Mouse (Mus musculus) CD4-positive, CD25-positive, alpha-beta regulatory T cell, adult 4 months (primary cell): Measurements from ENCODE around the gene Gli1. TPM values are rescaled to one million over a fixed set of nuclear protein-coding genes. Genes with fewer than 3 reads are reported as not detected.

Experiments used
- ATAC-seq: one replicate; pipeline ENCODE4 v1.8.0; 2017
- polyA plus RNA-seq, 2 experiments: library from polyadenylated mRNA; unstranded; fragments of 100-300 nt; shearing (Covaris generic); gene quantifications; one replicate each; pipeline ENCODE4 v1.2.1; 2017

The Gli1 gene
- polyA plus RNA-seq, 2 experiments from 2014 or later, result 0.19 to 0.75 TPM

- peak; percentile 20 for ATAC-seq
These were observed 50.6 kb downstream of the Gli1 start for GRCm38 (mm10) chr10:127290930-127291880.

DNA sequence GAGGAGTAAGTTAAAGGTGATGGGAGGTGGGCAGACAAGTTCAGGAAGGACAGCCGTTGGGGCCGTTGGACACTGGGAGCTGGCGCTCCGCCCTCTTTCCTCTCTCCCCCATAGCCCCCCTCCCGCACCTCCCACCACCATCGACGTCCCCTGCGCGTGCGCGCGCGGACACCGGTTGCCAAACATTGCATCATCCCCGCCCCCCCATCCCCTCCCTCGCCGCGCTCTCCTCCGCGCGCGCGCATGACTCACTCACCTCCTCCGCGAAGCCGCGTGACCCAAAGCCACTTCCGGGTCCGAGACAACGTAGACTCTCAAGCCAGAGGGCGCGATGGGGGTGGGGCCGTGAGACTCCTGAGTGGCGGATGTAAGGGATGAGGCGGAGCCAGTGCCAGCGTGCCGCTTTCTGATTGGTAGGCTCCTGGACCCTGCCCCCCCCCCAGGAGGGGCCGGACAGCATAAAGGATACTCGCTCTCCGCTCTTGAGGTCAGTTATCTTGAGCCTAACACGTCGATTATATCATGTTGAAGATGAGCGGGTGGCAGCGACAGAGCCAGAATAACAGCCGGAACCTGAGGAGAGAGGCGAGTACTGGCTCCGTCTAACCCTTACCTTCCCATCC is 51.4 kb downstream of the Gli1 start:
- ATAC-seq, result peak; percentile 81

DNA sequence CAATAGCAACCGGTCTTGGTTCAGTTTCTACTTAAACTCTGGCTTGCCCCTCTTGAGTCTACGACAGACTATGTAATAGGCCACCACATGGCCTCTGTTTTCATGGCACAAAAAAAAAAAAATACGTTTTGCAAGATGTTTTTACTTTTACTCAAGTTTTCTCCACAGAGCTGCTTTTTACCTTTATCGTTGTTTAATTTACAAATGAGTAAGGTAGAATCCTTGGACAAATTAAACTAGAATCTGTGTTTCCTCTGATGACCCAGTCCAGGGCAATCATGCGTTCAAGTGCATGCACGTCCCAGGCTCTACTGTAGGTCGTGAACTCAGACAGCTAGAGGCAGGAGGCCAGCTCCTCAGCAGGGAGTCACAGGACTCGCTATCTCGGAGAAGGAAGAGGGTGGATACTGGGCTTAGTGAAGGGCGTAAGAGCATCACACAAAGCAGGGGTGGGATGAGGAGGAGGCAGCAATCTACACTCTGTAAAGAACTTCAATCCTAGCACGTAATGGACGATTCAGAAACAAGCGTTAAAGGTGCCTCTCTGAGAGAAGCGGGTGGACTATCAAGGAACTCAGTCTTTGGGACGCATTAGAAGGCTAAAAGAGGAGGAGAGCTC is 52.1 kb downstream of the Gli1 start:
- ATAC-seq, result peak; percentile 33

GRCm38 (mm10) chr10:127288800-127289572 is 52.8 kb downstream of the Gli1 start, which contains the start of gene Mbd6:
TSS of gene Mbd6 (minus strand) at chr10:127289018.
- peak; percentile 28 for ATAC-seq

DNA sequence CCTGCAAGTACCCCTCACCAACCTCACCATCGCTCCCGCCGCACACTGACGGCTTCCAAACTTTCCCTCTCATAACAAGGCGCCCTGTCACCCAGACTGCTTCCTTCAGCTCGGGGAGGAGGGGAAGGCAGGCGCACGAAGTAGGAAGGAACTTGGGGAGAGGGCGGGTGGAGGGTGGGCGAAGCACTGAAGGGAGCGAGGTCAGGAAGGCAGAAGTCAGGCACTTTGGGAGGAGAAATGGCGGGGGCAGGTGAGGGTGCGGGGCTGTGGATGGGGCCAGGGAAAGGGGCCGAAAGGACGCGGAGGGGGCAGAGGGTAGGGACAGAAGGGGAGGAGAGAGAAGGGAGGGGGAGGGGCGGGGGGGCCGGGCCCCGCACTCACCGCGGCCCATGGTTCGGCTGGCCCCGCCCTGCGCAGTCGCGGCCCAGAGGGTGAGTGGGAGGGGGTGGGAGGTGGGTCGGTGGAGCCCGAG is 53.4 kb downstream of the Gli1 start:
- no peak for ATAC-seq

DNA sequence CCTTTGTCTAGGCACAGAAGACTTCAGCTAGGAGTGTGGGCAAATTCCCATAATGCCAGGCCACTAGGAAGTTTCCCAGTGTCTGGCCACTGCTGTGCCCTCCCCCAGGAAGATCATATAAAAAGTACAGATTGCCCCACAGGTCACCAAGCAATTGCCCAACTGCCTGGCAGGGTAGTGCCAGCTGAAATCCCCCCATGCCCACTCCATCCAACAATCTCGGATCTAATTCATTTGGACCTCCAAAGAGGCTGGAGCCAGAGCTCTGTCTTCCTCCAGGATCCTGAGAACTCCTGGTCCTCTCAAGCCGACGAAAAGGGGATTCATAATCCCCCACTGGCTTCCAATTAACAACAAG is 53.9 kb downstream of the Gli1 start:
- no peak for ATAC-seq

DNA sequence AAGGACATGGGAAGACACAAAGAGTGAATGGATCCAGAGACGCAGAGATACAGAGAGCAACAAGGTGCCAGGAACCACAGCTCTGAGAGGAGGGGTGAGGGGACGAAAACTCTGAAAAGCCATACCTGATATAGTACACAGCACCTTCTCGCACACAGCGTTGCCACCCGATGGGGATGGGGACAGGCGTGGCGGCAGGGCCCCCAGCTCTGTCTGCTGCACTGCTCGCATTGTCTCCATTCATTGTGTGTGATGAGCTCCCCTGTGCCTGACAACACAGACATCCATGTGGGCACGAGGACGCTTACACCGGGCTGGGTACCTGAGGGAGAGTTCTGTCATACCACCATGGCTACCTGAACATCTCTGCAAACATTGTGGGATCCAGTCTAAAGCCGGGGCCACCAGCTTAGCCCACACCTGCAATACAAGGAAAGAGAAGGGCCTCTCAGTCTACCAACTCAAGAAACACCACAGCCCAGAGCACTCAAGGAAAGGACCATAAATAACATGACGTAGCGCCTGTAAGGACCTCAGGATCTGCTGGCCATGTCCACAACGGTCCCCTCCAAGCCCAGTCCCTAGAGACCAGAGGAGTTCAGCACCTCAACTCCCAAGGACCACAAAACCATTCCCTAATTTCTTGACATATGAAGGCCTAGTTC is 54.4 kb downstream of the Gli1 start:
- ATAC-seq, result no peak

GRCm38 (mm10) chr10:127286730-127287129 is 55.0 kb downstream of the Gli1 start:
- no peak for ATAC-seq

GRCm38 (mm10) chr10:127286194-127286593 is 55.6 kb downstream of the Gli1 start:
- no peak for ATAC-seq

GRCm38 (mm10) chr10:127285644-127286043 is 56.1 kb downstream of the Gli1 start:
- no peak for ATAC-seq

DNA sequence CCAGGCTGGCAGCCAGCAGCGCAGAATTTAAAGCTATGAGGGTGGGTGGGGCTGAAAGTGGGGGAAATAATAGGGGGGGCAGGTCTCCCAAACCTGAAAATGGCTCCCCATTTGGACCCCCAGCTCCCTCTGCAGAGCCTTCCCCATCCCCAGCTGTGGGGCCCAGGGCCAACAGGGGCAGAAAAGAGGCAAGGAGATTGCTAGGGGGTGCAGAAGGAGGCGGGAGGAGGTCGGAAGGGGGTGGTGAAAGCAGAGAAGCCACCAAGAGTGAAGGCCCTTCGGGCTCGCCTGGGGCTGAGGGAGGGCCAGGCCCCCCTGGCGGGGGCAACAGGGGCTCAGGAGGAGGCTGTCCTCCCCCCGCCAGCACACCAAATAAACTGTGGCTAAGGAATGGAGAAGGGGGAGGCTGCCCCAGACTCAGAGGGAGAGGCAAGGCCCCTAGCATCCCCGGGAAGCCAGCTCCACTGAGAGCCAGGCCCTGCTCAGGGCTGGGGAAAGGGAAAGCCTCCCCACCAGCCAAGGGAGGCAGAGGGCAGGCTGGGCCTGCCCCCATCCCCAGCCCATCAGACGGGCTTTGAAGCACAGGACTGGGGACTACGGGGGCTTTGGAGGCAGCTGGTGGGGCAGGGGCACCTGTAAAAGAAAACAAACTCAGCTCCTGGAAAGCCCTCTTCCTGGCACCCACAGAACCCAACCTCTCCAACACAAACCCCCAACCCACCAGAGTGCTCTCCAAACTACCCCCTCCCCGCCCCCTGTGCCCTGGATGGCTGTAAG is 56.9 kb downstream of the Gli1 start:
- no peak for ATAC-seq

- ATAC-seq, result no peak
These were observed 57.6 kb downstream of the Gli1 start for GRCm38 (mm10) chr10:127284105-127284622.

- no peak for ATAC-seq
These were observed 59.1 kb downstream of the Gli1 start for GRCm38 (mm10) chr10:127282620-127283215.

DNA sequence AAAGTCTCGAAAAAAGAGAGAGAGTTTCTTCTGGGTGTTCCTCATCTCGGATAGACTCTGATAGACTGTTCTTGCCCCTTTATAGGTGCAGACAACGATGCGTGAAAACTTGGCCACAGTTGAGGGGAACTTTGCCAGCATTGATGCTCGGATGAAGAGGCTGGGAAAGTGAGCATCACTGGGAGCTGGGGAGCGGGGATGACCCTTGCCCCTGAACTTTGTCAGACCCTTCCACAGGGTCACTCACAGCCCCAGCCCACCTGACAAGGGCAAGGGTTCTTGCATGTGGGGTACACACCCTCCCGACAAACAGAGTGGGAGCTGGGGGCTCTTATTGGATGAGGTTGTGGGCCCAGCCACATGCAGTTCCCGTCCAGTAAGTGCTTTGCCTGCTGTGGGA is 60.5 kb downstream of the Gli1 start:
- ATAC-seq, result no peak

Other genes starting within 250 kb of the Gli1 start
- gene Os9, start 220.8 kb downstream of the Gli1 start, polyA plus RNA-seq, result 100 to 1,000 TPM in 1 of 2 experiments, 10 to 100 TPM in 1; 78.1 to 142 TPM
- gene B4galnt1, start 176.7 kb downstream of the Gli1 start, polyA plus RNA-seq, result 100 to 1,000 TPM; 166 to 206 TPM
- 1 to 10 TPM; 2.6 to 2.8 TPM for gene Slc26a10, start 161.3 kb downstream of the Gli1 start, polyA plus RNA-seq
- gene Arhgef25, start 151.9 kb downstream of the Gli1 start, polyA plus RNA-seq, result under 1 TPM in 1 of 2 experiments, not detected in 1; 0.38 TPM
- gene Dtx3, start 146.2 kb downstream of the Gli1 start, polyA plus RNA-seq, result 10 to 100 TPM; 39.4 to 42.2 TPM
- gene Pip4k2c, start 130.4 kb downstream of the Gli1 start, polyA plus RNA-seq, result 10 to 100 TPM; 24.2 to 39.3 TPM
- not detected for gene Kif5a, start 78.6 kb downstream of the Gli1 start, polyA plus RNA-seq
- 10 to 100 TPM; 43.8 to 48.0 TPM for gene Dctn2, start 75.6 kb downstream of the Gli1 start, polyA plus RNA-seq
- gene Mbd6, start 53.0 kb downstream of the Gli1 start, polyA plus RNA-seq, result 10 to 100 TPM in 1 of 2 experiments, 1 to 10 TPM in 1; 4.0 to 14.7 TPM
- gene Mars, start 30.2 kb downstream of the Gli1 start, polyA plus RNA-seq, result 10 to 100 TPM; 20.4 to 33.2 TPM
- gene Arhgap9, start 20.0 kb downstream of the Gli1 start, polyA plus RNA-seq, result 100 to 1,000 TPM in 1 of 2 experiments, 10 to 100 TPM in 1; 92.4 to 118 TPM
- gene Inhbe, start 12.4 kb upstream of the Gli1 start, polyA plus RNA-seq, result not detected
- gene Inhbc, start 28.5 kb upstream of the Gli1 start, polyA plus RNA-seq, result not detected
- gene R3hdm2, start 38.4 kb upstream of the Gli1 start, polyA plus RNA-seq, result 10 to 100 TPM; 12.8 to 17.3 TPM
- gene Stac3, start 159.7 kb upstream of the Gli1 start, polyA plus RNA-seq, result 1 to 10 TPM; 1.0 to 1.2 TPM
- not detected for gene Ndufa4l2, start 173.0 kb upstream of the Gli1 start, polyA plus RNA-seq
- gene Shmt2, start 180.5 kb upstream of the Gli1 start, polyA plus RNA-seq, result 10 to 100 TPM; 55.4 to 78.3 TPM
- not detected for gene Nxph4, start 192.6 kb upstream of the Gli1 start, polyA plus RNA-seq